Mouse (Mus musculus) CD4-positive, CD25-positive, alpha-beta regulatory T cell, adult 9 weeks (primary cell): ENCODE measurements around the gene Tmem130. TPM values are rescaled to one million over a fixed set of nuclear protein-coding genes. Genes with fewer than 3 reads are reported as not detected.

ENCODE experiments used
- polyA plus RNA-seq: library from polyadenylated mRNA; unstranded; fragments of 100-300 nt; shearing (Covaris generic); gene quantifications from one replicate; pipeline ENCODE4 v1.2.1, GENCODE M21; 2017

Tmem130 gene
- 0.36 TPM for polyA plus RNA-seq

GRCm38 (mm10) chr5:144761161-144761868 is at the start of gene Tmem130:
Tmem130 (minus strand) TSS chr5:144761818.

GRCm38 (mm10) chr5:144767106-144767798 is 5.6 kb upstream of the Tmem130 start, which contains the start of gene Trrap:
Trrap (plus strand) TSS chr5:144767732.

Other genes with a start within 250 kb of the Tmem130 start
- gene Nptx2, start 215.9 kb downstream of the Tmem130 start, polyA plus RNA-seq = not detected
- 56.6 TPM for gene Trrap, start 5.9 kb upstream of the Tmem130 start, polyA plus RNA-seq
- 3.6 TPM for gene Smurf1, start 204.0 kb upstream of the Tmem130 start, polyA plus RNA-seq